Mouse (Mus musculus): ENCODE measurements around the gene Tshz3.

The Tshz3 gene

DNA sequence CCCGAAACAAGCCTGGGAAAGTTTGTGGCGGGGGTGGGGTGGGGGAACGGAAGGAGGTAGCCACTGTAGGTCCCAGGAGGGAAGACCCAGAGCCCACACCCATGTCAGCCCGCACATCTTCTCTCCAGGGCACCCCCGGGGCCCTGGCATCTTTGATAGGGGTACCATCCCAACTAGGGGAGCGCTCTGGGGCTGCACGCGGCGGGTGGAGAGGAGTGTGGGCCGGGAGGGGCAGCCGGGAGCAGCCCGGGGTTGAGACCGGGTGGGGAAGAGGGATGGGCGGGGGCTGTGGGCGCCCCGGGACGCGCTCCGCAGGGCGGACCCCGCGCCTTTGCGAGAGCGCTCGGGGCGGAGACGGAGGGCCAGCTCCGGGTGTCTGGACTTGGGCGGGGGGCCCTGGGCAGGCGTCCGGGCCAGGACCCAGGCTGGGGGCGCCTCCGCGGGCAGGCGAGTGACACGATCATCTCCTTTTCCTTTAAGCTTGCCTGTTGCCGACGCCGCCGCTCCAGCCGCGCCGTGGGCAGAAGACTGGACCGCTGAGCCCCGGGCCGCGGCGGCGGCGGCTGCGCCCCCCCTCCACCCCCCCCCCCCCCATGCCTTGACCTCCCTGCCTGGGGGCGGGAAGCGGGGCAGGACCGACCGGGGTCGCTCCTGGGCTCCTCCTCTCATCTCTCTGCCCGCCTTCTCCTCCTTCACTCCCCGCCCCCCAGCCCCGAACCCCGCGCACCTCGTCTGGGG, 631 bp upstream of the Tshz3 start:
- DNase-seq (ENCODE audit: low spot score) = peak; percentile 54

GRCm38 (mm10) chr7:36698589-36698946, 650 bp downstream of the Tshz3 start:
- DNase-seq (ENCODE audit: low spot score) = no peak

- no peak for DNase-seq (ENCODE audit: low spot score)
Observed at GRCm38 (mm10) chr7:36699001-36699987, 1.4 kb downstream of the Tshz3 start.

- DNase-seq (ENCODE audit: low spot score) = no peak
Observed at GRCm38 (mm10) chr7:36706636-36707035, 8.7 kb downstream of the Tshz3 start.

DNA sequence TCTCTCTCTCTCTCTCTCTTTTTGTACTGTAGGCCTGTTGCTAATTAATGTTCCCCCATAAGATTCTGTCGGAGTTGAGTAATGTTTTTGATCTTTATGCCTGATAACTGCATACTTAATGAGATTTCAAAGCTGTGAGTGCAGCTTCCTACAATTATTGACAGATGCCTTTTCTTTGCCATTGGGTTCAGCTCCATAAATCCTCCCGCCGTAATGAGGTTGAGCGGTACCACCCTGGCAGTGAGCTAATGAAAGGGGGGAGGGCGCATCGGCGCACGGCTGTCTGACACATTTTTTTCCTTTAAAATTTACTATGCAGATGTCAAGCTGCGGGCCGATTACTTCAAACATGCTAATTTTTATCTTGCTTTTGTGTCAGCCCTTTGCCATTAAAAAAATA, 9.3 kb downstream of the Tshz3 start:
- no peak for DNase-seq (ENCODE audit: low spot score)

DNA sequence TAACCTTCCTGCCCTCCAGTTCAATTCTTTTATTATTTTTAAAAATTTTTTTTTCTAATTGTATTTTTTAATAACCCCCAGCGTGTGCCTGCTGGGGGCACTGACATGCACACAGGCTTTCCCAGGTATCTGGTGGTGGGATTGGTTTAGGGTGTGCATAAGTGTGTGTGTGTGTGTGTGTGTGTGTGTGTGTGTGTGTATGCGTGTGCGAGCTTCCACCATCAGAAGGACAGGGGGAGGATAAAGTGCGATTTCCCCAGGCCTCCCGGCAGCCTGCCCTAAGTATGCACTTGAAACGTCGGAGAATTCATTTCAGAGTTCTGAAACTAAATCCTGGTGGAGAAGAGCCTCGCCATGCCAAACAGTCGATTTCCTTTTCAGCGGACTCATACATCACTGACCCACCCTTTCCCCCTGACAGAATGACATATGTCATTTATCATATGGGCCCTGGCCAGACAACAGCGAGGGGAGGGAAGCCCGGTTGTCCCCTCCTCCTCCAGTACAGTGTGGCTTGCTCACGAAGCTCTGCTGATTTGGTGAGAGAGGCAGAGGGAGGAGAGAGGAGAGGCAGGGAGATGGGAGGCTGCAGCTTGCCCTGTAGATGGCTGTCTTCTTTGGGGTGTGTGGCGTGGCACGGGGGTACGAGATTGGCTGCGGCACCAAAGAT, 9.9 kb downstream of the Tshz3 start:
- DNase-seq (ENCODE audit: low spot score) = no peak

DNA sequence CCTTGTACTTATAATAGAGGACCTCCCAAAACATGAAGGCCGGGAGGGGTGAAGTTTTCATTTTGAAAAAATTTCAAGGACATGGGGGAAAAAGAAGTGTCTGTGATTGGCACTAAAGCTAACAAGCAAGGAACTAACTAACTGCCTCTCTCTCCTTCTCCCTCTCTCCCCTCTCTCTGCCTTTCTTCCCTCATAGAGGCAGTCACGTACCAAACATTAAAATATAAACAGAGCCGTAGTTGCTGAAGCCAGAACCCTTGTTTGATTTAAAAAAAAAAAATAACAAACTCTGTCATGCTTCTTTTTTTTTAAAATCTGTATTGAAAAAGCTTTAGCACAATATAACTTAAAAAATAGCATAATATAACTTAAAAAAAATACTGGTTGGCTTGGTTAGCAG, 10.9 kb downstream of the Tshz3 start:
- no peak for DNase-seq (ENCODE audit: low spot score)

- DNase-seq (ENCODE audit: low spot score) = no peak
Observed at GRCm38 (mm10) chr7:36709239-36709638, 11.3 kb downstream of the Tshz3 start.

GRCm38 (mm10) chr7:36709974-36710373, 12.1 kb downstream of the Tshz3 start:
- DNase-seq (ENCODE audit: low spot score) = no peak

DNA sequence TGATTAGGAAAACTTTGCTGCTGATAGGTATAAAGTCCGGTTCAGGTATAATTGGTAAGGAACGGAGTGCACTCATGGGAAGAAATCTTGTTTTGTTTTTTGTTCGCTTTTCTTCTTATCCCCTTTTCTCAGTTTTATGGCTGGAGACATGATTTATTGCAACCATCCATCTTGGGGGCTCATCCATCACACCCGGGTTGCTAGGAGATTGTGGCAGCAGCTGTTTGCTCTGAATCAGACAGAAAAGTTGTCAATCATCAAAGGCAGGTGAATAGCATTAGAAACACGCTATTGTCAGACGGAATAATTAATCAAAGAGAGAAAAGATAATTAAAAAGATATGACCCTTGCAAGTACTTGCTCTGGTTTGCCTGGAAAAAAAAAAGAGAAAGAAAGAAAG, 12.5 kb downstream of the Tshz3 start:
- DNase-seq (ENCODE audit: low spot score) = no peak

DNA sequence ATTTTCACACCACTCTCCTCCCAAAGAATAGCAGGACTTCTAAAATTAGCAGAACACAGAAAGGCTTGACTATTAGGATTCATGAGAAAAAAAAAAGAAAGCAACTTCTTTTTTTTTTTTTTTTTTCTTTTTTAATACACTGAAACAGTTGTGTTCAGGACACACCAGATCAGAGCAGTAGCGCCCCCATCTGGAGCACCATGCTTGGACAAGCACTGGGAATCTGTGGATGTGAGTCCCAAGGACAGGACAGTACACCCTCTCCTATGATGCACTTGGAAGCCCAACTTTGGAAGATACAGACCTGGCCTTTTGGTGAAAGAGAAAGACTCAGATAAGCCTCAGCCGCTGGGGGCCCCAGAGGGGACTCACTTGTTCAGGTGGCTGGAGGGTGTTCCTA, 13.8 kb downstream of the Tshz3 start:
- no peak for DNase-seq (ENCODE audit: low spot score)

DNA sequence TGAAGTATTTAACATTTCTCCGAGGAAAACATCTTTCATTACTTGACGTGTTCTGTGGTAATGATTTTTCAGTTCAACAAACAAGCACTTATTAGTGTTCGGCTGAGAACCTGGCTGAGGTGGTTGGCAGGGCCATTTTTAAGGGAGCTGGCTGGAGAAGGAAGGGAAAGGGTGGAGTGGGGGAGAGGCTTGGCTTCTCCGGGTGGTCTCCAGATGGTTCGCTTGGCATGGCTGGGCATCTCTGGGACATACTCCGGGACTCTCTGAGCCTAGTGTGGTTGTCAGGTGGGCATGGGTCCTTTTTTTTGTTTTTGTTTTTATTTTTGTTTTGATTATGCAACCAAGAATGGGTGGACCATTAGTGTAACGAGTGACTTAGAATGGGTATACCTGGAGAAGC, 16.4 kb downstream of the Tshz3 start:
- no peak for DNase-seq (ENCODE audit: low spot score)

DNA sequence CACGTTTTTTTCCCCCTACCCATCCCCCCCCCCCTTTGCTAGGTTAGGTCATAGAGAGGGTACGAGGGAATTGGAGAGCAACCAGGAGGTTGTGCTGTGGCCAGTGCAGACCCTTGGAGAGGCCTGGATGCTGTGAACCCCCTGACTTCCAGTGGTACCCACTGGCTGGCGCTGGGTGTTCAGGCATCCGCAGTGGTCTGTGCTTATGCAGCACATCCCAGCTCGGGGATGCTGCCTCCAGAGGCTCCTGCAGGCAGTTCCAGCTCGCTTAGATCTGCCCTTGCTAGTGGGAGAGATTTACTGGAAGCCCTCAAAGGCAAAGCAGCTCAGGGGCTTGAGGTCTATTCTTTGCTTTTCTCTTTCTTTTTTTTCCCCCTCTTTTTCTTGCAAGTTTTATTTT, 19.3 kb downstream of the Tshz3 start:
- DNase-seq (ENCODE audit: low spot score) = no peak

- no peak for DNase-seq (ENCODE audit: low spot score)
Observed at GRCm38 (mm10) chr7:36720830-36721229, 22.9 kb downstream of the Tshz3 start.

DNA sequence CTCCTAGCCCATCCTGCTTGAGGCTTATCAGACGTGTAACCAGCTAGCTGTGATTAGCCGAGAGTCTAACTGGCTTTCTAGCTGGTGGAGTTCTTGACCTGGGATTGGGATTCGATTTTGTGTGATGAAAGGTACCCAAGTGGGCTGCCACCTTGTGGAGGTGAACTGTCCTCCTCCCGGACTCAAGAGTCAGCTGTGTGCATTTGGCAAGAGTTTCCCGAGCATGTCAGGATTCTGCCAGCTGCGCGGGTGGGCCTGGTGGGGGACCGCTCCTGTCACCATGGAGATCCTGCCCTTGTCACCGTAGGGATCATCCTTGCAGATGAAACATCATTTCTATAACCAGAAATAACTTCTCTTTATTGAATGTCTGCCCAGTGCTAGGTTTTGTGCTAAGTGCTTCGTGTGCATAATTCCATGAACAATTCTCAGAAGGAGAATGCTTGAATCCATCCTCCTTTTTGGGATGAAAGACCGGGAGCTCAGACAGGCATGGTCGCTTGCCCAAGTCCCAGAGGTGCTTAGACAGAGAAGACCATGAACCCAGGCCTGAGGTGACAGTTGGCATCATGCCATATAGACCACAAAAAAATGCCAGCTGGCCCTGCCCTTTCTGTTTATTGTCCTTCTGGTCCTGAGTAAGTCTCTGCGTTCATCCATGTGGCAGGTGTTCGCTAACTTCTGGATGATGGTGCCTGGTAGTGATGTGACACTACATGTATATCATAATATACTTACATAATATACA, 38.6 kb downstream of the Tshz3 start:
- DNase-seq (ENCODE audit: low spot score) = no peak

GRCm38 (mm10) chr7:36751480-36751879, 53.6 kb downstream of the Tshz3 start:
- DNase-seq (ENCODE audit: low spot score) = no peak

- DNase-seq (ENCODE audit: low spot score) = no peak
Observed at GRCm38 (mm10) chr7:36767501-36768092, 69.7 kb downstream of the Tshz3 start.

- no peak for DNase-seq (ENCODE audit: low spot score)
Observed at GRCm38 (mm10) chr7:36773086-36773485, 75.2 kb downstream of the Tshz3 start.

DNA sequence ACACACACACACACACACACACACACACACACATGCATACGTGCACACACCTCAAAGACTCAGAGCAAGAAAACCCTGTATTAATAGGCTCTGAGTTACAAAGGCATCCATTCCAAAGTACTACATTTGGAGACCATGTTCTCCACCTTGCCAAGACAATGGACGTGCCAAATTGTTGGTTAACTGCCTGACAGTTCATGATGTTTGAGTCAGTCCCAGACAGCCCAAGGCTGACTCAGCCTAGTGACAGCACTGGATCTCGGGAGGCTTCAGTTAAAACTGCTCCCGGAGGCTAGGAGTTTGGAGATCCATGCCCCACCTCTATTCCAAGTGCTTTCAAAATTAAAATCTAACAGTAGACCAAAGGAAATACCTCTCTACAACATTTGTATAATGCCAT, 79.0 kb downstream of the Tshz3 start:
- no peak for DNase-seq (ENCODE audit: low spot score)

DNA sequence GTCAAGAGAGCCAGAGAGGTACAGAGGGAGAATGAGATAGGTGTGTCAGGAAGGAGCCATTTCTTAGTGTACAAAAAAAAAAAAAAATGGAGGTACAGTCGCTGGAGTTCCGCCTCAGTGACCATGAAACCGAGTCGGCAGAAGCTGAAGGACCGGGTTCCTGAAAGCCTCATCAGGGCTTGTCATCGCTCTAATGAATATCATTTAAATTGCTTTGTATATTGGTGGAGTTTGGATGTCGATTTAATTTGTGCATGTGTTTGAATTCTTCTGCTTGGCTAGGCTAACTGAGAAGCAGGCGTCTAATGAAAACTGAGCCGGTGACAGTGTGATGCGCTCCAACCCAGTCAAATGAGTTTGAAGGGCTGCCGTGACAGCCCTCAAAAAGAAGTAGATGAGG, 80.5 kb downstream of the Tshz3 start:
- DNase-seq (ENCODE audit: low spot score) = no peak

GRCm38 (mm10) chr7:36784243-36784773, 86.4 kb downstream of the Tshz3 start:
- no peak for DNase-seq (ENCODE audit: low spot score)
